Mouse (Mus musculus) midbrain, postnatal 0 days (tissue): ENCODE measurements around the gene Srsf3. TPM values are rescaled to one million over a fixed set of nuclear protein-coding genes. Genes with fewer than 3 reads are reported as not detected.
A peak's percentile ranks its signal among the peaks of the same experiment; 100 is the strongest.

ENCODE experiments used
- ATAC-seq: fragments of 200-750 bp; cut with Nextera tagmentation; 2 replicates; pipeline ENCODE4 v1.8.0; 2017; ENCODE audit warnings: moderate number of reproducible peaks, mild to moderate bottlenecking, moderate TSS enrichment, moderate library complexity; ENCODE audit not compliant: low FRiP score
- DNase-seq: peaks from one replicate; pipeline ENCODE4 v3.0.0-alpha.2; 2015; ENCODE audit warnings: low spot score
- H3K27ac ChIP-seq: fragments of 300-500 bp; sonication (generic); 2 replicates; pipeline ENCODE4 v1.5.1; 2014; ENCODE audit warnings: low read depth, mild to moderate bottlenecking, low read length, mixed read lengths
- H3K27me3 ChIP-seq: fragments of 300-500 bp; sonication (generic); 2 replicates; pipeline ENCODE4 v1.6.1; 2014; ENCODE audit warnings: low read length, control low read depth, mixed read lengths; ENCODE audit not compliant: insufficient read depth
- H3K36me3 ChIP-seq: fragments of 300-500 bp; sonication (generic); 2 replicates; pipeline ENCODE4 v1.6.1; 2014; ENCODE audit warnings: low read length, control low read depth, mixed read lengths; ENCODE audit not compliant: insufficient read depth
- H3K4me1 ChIP-seq: fragments of 300-500 bp; sonication (generic); 2 replicates; pipeline ENCODE4 v1.6.1; 2014; ENCODE audit warnings: mild to moderate bottlenecking, control low read depth, antibody characterized with exemption, low read length, mixed read lengths; ENCODE audit not compliant: insufficient read depth
- H3K4me2 ChIP-seq: fragments of 300-500 bp; sonication (generic); 2 replicates; pipeline ENCODE4 v1.6.1; 2014; ENCODE audit warnings: low read depth, mild to moderate bottlenecking, low read length, mixed read lengths; ENCODE audit not compliant: poor library complexity, severe bottlenecking
- H3K4me3 ChIP-seq: fragments of 300-500 bp; sonication (generic); 2 replicates; pipeline ENCODE4 v1.5.1; 2014; ENCODE audit warnings: low read depth, mild to moderate bottlenecking, low read length, moderate library complexity
- H3K9ac ChIP-seq: fragments of 300-500 bp; sonication (generic); replicated peaks from 2 replicates; pipeline ENCODE4 v1.6.1; 2014; ENCODE audit warnings: mild to moderate bottlenecking, low read length, moderate library complexity, mixed read lengths; ENCODE audit not compliant: poor library complexity, severe bottlenecking
- H3K9me3 ChIP-seq: fragments of 300-500 bp; sonication (generic); 2 replicates; pipeline ENCODE4 v1.6.1; 2016; ENCODE audit warnings: low read length, control low read depth
- CTCF ChIP-seq: IDR thresholded peaks from 2 replicates; pipeline ENCODE4 v1.5.1; 2016; ENCODE audit warnings: antibody characterized with exemption, mild to moderate bottlenecking
- WGBS: fragments of 180-500 bp; shearing (Covaris S2); extraction: QIAGEN DNeasy Blood & Tissue Kit; methylation state at CpG from one replicate; pipeline ENCODE4 v1.1.7; 2014; 5-methylcytosine and 5-hydroxymethylcytosine counted together
- polyA plus RNA-seq: library from polyadenylated mRNA; unstranded; fragments of >200 nt; fragmentation: Nextera tagmentation; extraction: Ambion mirVana; gene quantifications from 2 replicates; pipeline ENCODE4 v1.2.1, GENCODE M21; 2015
- total RNA-seq: library from RNA; depleted of rRNA; stranded (reverse); fragments of >200 nt; gene quantifications from 2 replicates; pipeline ENCODE4 v1.2.3, GENCODE M21; 2014

Gene Srsf3
- total and polyA plus RNA-seq, 2 experiments from 2014 or later, result 119 to 296 TPM

DNA sequence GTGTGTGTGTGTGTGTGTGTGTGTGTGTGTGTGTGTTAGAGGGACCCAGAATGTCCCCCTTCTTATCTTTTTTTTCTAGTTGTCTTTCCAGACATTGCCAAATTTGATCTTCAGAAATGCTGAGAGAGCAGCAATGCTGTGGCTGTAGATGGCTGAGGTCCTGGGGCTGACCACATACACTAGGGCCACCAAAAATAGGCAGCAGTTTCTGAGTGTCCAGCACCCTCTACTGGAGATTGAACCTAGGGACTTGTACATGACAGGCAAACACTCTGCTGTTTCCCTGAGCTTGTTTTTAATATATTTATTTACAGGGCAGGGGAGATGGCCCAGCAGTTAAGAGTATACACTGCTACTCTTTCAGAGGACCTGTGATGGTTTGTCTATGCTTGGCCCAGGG lies 12.0 kb upstream of the Srsf3 start:
- no peak for DNase-seq
- TF ChIP-seq CTCF, result peak; percentile 59
- ATAC-seq, result no peak
- H3K36me3 ChIP-seq, result no peaks in the 10 kb centered on the region
- H3K9me3 ChIP-seq, result no peaks in the 10 kb centered on the region
- H3K27me3 ChIP-seq, result no peaks in the 10 kb centered on the region
- H3K4me1 ChIP-seq, result no peaks in the 10 kb centered on the region
- H3K9ac ChIP-seq, result no peak overlapping the region
- no peak overlapping the region for H3K4me2 ChIP-seq
- H3K4me3 ChIP-seq, result no peak overlapping the region
- no peak overlapping the region for H3K27ac ChIP-seq

DNA sequence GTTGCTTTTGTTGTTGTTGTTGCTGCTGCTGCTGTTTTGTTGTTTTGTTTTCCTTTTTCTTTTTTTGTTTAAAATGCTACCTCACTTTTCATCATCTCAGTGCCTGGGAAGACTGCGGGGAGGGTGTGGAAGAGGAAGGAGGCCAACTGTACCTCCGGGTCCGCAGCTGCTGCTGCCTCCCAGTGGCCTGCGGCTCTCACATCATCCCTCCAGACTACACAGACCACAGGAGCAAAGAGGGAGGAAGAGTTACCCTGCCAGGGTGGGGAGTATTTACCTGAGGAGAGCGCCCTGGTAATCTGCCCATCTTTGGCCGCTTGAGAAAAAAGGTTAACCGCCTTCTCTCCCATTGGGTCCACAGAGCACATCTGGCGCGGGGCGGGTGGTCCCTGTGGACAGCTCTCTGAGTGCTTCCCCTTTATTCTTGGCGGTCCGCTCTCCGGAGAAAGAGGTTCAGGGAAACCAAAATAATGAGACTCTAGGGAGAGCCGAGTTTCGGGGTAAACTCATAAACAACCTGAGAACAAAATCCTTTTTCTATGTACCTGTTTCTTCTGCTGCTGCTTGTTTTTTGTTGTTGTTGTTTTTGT lies 10.1 kb upstream of the Srsf3 start:
- H3K4me2 ChIP-seq, result 0 out of 2 replicates have a peak overlapping the region, but pooled peaks have one; percentile 12
- H3K4me3 ChIP-seq, result no peak overlapping the region
- H3K36me3 ChIP-seq, result no peaks in the 10 kb centered on the region
- no peaks in the 10 kb centered on the region for H3K4me1 ChIP-seq
- no peak overlapping the region for H3K27ac ChIP-seq
- WGBS, result 27% methylated on average over 15 of the region's 15 CpGs
- DNase-seq (no peak), ATAC-seq (no peak)
- no peaks in the 10 kb centered on the region for H3K9me3 ChIP-seq
- no peaks in the 10 kb centered on the region for H3K27me3 ChIP-seq
- peak; percentile 69 for TF ChIP-seq CTCF
- no peak overlapping the region for H3K9ac ChIP-seq

DNA sequence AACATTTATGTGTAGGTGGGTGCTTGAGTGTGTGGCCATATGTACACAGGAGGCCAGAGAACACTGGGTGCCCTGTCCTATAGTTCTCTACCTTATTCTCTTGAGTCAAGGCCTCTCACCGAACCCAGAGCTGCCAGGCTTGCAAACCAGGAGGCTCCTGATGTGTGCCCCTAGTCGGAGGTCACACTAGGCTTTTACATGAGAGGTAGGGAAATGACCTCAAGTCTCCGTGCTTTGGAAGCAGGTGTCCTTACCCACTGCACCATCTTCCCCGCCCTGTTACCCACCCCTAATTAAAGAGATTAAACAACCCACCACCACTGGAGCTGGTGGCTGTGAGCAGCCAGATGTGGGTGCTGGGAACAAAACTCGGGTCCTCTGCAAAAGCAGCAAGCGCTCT lies 9.1 kb upstream of the Srsf3 start:
- 94% methylated on average over 6 of the region's 6 CpGs for WGBS
- H3K4me3 ChIP-seq, result no peak overlapping the region
- H3K36me3 ChIP-seq, result no peaks in the 10 kb centered on the region
- no peak for DNase-seq
- H3K4me2 ChIP-seq, result no peak overlapping the region
- no peak overlapping the region for H3K27ac ChIP-seq
- H3K27me3 ChIP-seq, result no peaks in the 10 kb centered on the region
- TF ChIP-seq CTCF, result no peak
- no peak for ATAC-seq
- no peak overlapping the region for H3K9ac ChIP-seq
- H3K9me3 ChIP-seq, result no peaks in the 10 kb centered on the region
- H3K4me1 ChIP-seq, result no peaks in the 10 kb centered on the region

DNA sequence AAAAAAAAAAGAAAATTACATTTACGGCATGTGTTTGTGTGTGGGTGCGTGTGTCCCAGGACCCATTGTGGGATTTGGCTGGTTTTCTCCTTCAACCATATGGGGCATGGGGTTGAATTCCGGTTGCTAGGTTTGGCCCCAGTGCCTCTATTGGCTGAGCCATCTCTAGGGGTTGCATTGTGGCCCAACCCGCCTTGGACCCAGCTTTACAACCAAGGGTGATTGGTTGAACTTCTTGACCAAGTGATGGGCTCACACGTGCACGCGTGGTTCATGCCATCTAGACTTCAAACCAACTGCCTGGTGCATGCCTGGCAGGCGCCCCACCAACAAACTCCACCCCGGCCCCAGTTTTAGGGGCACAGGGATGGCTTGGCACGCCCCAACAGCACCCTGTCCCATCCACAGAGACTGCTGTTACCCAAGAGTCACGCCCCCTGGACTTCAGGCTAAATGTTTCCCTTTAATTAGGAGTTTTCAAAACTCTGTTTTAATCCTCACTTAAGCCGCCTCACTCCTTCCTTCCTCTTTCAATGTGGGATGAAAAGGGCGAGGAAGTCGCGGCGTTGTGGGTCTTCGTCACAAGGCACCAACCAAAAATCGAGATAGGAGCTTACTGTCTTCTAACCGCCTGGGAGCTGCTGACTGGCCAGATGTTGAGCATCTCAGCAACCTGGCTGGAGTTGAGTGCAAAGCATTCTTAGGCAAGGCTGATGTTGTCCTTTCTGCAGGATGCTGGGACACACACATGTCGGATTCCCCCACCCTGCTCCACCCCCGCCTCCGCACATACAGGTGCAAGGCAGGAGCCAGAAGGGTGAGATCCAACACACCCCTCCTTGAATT lies 8.2 kb upstream of the Srsf3 start:
- ATAC-seq, result no peak
- no peak overlapping the region for H3K9ac ChIP-seq
- no peak overlapping the region for H3K4me3 ChIP-seq
- no peak overlapping the region for H3K27ac ChIP-seq
- no peaks in the 10 kb centered on the region for H3K4me1 ChIP-seq
- H3K36me3 ChIP-seq, result no peaks in the 10 kb centered on the region
- no peak for TF ChIP-seq CTCF
- H3K9me3 ChIP-seq, result no peaks in the 10 kb centered on the region
- DNase-seq, result no peak
- no peak overlapping the region for H3K4me2 ChIP-seq
- no peaks in the 10 kb centered on the region for H3K27me3 ChIP-seq
- WGBS, result 45% methylated on average over 22 of the region's 22 CpGs

DNA sequence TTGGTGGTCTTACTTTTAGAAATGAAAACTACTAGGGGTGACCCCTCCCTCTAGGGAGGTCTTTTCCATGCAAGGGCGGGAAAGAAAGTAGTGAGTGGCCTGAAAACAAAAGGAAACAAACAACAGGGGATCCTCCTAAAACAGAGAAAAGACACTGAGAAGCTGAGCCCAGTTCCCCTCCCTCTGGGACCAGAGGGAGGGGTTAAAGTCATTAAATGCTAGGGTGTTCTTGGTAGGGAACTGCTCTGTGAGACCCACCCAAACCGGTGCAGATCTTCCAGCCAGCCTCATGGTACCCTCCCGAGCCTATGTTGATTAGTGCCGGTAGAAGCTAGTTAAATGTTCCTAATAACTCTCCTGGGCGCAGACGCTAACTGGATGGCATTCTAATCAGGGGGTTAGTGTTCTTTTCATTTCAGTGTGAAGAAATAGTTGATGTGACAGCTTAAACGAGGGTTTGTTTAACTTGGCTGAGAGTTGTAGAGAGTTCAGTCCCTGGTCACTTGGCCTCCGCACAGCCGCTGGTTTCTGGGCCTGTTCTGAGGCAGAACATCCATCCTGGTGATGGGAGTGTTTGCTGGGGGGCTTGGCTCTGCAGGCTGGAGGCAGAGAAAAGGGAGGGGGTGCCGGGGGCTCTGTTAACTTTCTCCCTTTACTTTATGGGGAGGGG lies 7.4 kb upstream of the Srsf3 start:
- TF ChIP-seq CTCF, result no peak
- no peaks in the 10 kb centered on the region for H3K27me3 ChIP-seq
- no peaks in the 10 kb centered on the region for H3K9me3 ChIP-seq
- H3K4me2 ChIP-seq, result no peak overlapping the region
- H3K27ac ChIP-seq, result no peak overlapping the region
- DNase-seq (no peak), ATAC-seq (no peak)
- no peak overlapping the region for H3K4me3 ChIP-seq
- no peaks in the 10 kb centered on the region for H3K4me1 ChIP-seq
- 28% methylated on average over 10 of the region's 10 CpGs for WGBS
- H3K36me3 ChIP-seq, result no peaks in the 10 kb centered on the region
- H3K9ac ChIP-seq, result no peak overlapping the region
